Mouse (Mus musculus): ENCODE measurements around the gene Sec22a.
A peak's percentile ranks its signal among the peaks of the same experiment; 100 is the strongest.

The Sec22a gene

DNA sequence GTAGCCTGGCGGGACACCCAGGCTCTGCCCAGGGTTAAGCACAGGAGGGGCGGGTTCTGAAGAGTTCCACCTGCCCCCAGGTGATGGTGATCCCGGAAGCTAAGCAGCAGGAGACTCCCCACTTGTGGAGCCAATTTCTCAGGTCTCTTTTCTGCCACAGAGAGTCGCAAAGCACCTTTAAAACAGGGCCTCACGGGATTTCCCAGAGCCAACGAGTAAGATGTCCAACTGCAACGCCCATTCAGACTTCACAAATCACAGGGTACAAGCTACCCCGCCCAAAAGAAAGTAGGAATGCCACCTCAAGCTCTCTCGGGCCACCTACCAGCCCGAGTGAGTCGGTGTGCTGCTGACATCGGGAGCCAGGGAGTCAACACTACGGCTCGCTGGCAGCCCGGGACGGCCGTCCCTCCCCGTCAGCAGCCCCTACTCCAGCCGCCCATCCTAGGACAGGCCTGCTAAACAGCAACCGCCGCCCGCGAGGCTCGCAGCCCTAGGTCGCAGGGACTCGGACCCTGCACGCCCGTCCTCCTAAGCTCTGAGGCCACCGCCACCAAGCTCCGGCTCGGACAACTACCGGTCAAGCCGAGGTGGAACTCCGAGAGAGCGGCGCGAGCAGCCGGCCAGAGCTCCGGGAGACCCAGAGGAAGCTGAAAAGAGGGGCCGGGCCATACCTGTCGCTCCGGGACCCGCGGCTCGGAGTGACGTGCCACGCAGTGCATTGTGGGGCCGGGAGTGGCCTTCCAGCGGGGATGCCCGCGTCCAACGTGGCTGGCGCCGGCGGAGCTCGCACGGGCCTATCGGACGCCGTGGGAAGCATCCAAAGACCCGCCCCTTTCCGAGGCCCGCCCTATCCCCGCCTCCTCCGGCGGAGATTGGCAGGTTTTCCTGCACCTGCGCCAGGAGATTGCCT, at the start of gene Sec22a:
Gene Sec22a (minus strand): TSS at position 769 of the 913 bp plus-strand sequence.
- DNase-seq (ENCODE audit: low spot score) = peak; percentile 91

DNA sequence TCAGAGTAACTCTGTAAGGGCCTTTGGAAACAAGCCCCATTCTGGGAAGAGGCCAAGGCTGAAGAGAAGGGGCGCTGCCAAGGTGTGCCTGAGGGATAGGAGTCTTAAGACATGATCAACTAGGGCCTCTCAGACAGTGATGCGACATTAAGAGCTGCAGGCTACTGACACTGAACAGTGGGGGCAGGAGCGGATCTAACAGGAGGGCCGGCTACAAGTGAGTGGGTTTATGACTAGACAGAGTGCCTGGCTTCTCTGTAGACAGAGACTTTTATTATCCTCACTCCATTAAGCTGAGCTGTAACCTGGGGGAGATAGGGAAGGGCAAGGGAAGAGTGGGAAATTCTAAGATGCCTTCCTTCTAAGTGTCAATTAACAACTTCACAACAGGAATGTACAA, 43.0 kb upstream of the Sec22a start:
- DNase-seq (ENCODE audit: low spot score) = no peak

DNA sequence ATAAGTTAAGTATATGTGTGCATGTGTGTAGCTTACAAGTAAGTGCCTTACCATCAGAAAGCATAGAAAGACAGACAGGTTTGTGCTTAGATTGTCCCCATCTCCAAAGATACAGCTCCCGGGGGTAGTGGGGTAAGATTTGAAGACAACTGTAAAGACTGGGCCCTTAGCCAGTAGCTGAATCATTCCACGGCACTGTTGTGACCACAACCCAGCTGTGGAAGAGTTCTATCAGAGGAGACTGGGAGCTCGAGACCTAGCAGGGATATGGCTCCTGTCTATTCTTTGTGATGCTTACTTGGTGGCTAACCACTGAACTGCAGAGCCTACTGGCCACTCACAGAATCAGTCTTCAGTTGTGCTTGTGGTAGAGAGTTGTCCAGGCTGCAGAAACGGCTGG, 42.4 kb upstream of the Sec22a start:
- no peak for DNase-seq (ENCODE audit: low spot score)

DNA sequence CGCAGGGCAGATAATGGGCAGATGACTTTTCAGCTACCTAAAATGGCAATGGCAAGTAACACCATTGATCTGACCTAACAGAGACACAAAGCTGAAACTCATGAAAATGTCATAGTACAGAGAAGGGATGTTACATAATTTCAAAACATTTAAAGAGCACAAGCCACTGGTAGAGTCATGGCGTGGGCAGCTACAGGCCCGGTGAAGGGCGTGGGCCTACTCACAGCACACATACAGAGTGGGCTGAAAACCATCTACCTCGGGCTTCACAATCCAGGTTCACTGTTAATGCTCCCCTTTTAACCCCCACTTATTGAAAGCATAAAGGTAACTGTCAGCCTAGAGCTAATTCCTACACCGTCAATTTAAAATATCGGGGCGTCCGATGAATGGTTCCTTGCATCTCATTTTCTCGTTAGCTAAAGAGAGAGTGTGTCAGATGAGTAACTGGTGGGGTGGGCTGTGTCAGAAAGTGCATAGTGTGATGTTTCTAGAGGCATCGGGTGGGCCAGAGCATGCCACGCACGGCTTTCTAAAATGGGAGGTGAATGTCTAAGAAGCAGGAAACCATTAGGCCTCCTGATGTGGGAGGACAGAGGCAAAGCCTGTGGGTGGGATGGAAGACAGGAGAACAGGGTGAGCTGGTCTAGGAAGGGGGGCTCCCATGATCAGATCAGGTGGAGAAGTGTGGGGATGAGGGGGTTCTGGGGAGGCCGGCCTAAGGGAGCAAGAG, 41.8 kb upstream of the Sec22a start:
- DNase-seq (ENCODE audit: low spot score) = no peak

DNA sequence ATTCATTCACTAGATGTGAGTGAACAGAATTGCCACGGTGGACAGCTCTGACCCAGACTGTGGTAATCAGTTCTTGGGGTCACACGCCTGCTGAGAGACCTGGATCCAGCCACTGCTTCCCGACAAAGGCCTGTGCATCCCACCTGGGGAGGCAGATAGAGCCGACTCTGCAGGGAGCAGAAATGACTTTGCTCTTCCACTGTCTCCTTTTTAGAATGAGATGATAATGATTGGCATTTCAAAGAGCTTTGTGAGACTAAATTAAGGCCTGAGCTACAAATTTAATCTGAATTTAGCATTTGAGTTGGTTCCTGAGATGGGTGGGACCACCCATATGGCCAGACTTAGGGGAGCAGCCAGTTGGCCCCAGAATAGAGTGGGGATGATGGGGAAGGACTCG, 41.1 kb upstream of the Sec22a start:
- no peak for DNase-seq (ENCODE audit: low spot score)

GRCm38 (mm10) chr16:35403891-35404290, 40.2 kb upstream of the Sec22a start:
- no peak for DNase-seq (ENCODE audit: low spot score)

DNA sequence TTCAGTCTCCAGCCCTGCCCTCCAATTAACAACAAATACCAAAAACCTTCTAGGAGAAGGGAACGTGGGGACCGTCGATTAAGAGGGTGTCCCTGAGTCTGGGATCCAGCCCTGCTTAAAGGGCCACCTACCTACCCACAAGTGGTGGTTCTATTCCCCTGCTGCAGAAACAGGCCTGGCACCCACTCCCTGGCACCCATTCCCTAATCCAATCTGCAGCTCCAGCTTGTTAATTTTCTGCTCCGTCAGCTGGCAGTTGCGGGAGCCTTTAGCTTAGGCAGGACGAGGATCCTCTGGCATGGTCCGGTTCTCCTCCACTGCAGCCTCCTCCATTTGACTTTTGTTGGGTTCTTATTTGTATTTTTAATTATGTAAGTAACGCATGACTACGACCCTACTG, 39.6 kb upstream of the Sec22a start:
- no peak for DNase-seq (ENCODE audit: low spot score)

- no peak for DNase-seq (ENCODE audit: low spot score)
Measured at GRCm38 (mm10) chr16:35392813-35393212, 29.1 kb upstream of the Sec22a start.

DNA sequence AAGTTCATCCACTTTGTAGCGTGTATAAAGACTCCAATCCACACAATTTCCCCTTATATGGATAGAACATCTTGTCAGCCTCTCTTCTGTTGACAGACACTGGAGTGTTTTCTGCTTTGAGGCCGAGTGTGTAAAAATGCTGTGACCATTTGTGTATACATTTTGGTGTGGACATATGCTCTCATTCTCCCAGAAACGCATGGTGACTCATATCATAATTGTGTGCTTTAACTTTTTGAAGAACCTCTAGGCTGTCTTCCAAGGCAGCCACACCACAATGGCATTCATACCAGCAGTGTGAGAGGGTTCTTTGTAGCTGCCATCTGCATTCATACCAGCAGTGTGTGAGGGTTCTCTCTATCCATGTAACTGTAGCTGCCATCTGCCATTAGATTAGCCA, 21.9 kb upstream of the Sec22a start:
- DNase-seq (ENCODE audit: low spot score) = no peak

- DNase-seq (ENCODE audit: low spot score) = no peak
Measured at GRCm38 (mm10) chr16:35380048-35380447, 16.3 kb upstream of the Sec22a start.

GRCm38 (mm10) chr16:35379344-35379743, 15.6 kb upstream of the Sec22a start:
- DNase-seq (ENCODE audit: low spot score) = no peak

DNA sequence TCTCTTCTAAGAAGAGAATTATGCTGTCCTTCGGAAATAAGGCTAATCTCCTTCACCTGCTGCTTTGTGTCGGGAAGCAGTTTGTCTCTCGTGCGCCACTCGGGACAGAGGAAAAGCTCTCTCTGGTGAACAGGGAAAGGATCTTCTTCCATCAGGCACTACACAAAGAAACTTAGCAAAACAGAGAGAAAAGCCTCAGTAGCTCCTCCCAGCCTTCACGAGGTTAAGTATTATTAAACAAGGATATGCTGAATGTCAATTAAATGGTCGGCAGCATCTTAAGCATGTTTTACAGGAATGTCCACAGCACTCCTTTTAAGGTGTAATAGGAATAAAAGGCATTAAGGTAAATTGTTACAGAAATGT, 328 bp upstream of the Sec22a start:
- no peak for DNase-seq (ENCODE audit: low spot score)

DNA sequence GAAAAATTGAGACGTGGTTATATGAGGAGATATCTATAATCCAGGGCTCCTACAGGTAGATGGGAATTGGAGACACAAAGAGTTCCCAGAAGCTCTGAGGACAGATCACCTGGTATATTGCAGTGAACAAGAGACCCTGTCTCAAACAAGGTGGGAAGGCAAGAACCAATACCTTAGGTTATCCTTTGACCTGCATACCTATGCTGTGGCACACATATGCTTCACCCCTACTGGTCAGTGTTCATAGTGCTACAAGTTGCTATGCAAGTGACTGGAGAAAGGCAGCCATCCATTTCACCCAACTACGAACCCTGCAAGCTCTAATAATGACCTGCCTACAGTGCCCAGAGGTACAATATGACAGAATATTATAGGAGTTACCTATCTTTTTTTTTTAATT, 1.5 kb downstream of the Sec22a start:
- DNase-seq (ENCODE audit: low spot score) = no peak

GRCm38 (mm10) chr16:35360593-35360992, 3.1 kb downstream of the Sec22a start:
- peak; percentile 60 for DNase-seq (ENCODE audit: low spot score)

DNA sequence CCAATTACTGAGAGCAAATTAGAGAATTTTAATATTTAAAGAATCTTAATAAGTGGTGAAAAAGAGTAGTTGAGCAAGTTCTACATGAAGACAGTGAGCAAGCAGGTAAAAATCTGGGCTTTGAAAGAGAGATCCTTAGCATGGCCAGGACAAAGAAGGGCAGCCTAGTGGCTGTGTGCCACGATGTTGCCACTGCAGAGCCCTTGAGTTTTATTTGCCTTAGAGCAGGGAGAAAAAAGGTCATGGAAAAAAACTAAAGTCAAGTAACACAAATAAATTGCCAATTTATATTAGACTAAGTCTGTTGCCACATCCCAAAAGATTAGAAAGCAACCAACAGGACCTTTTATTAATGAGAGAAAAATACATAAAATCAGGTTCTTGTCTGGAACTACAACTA, 6.3 kb downstream of the Sec22a start:
- DNase-seq (ENCODE audit: low spot score) = no peak

DNA sequence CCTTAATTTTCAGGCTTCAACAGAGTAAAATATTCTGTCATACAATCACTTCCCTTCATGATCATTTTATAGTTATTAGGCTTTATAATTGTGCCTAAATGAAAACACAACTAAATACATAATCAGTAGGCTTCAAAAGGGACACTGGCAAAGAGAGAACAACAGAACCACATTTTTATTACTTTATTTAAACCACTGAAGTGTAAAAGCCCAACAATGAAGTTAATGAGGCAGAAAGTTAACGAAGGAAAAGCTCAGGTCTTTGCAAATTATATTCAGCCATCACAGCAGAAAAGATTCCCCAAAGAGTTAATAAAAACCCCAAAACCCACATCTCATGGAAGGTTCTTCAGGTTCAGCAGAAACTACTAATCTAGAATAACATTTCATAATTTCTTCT, 33.3 kb downstream of the Sec22a start:
- DNase-seq (ENCODE audit: low spot score) = no peak

DNA sequence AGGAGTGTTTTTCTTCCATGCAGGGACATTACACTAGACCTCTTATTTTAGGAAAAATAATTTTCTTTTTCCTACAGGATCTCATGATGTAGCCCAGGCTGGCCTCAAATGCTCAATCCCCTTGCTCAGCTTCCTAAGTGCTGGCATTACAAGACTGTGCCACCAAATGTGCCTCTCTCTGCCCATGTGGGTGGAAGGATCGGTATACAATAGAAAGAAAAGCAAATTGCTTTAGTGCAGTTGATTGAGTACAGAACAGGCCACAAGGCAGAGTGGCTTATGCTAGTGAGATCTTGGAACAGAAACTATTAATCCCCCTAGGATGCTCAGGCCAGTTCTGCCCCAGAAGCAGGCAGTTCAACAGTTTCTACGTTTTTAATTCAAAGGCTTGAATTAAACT, 43.9 kb downstream of the Sec22a start:
- DNase-seq (ENCODE audit: low spot score) = no peak

GRCm38 (mm10) chr16:35319335-35319734, 44.4 kb downstream of the Sec22a start:
- no peak for DNase-seq (ENCODE audit: low spot score)

GRCm38 (mm10) chr16:35318397-35318796, 45.3 kb downstream of the Sec22a start:
- DNase-seq (ENCODE audit: low spot score) = no peak

DNA sequence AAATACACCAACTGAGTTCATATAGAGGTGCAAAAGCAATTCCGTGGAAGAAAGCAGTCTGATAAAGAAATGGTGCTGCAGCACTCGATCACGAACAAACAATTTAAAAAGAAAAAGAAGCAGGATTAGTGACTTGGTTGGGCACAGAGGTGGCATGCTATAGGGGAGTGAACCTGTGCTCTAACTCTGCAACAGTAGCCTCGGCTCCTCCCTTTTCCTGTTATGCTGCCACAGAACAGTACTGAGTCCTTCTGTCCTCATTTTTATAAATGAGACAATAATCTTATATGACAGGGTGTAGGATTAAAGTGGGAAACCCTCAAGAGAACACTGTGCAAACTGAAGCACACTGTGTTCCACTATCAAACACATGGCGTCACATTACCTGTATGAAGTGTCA, 46.3 kb downstream of the Sec22a start:
- no peak for DNase-seq (ENCODE audit: low spot score)

DNA sequence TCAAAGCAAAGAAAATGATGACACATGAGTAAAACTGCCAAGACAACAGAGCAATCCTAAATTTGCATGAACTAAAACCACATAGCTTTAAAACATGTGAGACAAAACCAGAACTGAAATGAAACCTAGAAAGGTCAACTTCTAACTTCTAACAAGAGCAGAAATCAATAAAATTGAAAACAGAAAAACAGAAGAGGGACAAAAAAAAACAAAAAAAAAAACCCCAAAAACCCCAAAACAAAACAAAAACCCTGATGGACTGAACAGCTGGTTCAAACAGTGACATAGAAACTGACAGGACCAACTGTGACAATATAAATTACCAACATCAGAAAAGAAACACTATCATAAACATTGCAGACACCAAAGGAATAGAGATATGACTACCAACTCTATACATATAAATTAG, 46.9 kb downstream of the Sec22a start:
- DNase-seq (ENCODE audit: low spot score) = no peak

GRCm38 (mm10) chr16:35315496-35315895, 48.2 kb downstream of the Sec22a start:
- no peak for DNase-seq (ENCODE audit: low spot score)

DNA sequence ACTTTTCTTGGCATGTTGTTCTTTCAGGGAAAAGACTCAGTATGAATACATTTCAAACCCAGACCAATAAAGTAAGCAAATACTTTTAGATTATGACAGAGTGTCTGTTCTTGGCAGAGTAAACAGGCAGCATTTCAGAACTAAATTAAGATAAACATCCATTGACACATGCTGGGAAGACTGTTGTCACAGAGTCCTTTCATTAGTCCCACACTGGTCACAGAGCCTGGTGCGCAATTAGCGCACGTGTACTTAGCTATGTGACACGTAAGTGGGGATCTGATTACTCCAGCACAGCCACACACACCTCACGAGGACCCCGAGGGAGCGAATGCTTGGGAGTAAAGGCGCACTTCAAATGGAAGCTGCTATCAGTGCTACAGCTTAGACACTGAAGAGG, 52.1 kb downstream of the Sec22a start:
- DNase-seq (ENCODE audit: low spot score) = no peak

All from T-cell, adult 2 months (primary cell).